Mouse (Mus musculus) embryonic stem cell, embryonic (primary cell): ENCODE results near the gene Hpn.

Source experiments
- CTCF ChIA-PET, 4 experiments: fragments of 300-600 bp in 2 of 4; fragments of 350-600 bp in 2 of 4; sonication (Branson Sonifier 250); formaldehyde crosslinking; loops; one replicate each; lab custom pipeline; 2022; ENCODE audit warnings: inconsistent platforms in 2 of 4; lab: Charles Lee
- POLR2A ChIA-PET, 4 experiments: fragments of 300-600 bp in 2 of 4; fragments of 350-600 bp in 2 of 4; sonication (Branson Sonifier 250); formaldehyde crosslinking; loops; one replicate each; lab custom pipeline; 2022; ENCODE audit warnings: antibody characterized with exemption in 4 of 4, inconsistent platforms in 1 of 4; lab: Charles Lee

Gene Hpn

DNA sequence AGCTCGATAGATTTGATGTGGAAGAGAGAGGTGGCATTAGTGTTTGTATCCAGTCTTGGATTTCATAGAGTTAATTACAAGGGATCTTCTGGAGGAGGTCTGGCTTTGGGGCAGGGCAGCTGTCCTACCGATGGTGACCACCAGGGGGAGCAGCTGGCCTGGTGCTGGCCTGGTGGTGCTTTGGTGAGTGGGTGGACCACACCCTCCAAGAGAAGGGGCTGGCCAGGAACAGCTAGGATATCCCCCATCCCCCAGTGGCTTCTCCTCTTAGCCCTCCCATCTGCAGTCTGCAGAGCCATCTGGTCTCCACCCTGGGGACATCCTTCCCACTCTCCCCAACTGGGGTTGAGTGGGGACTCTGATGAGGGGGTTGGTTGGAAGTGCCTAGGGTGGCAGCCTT lies 56.0 kb downstream of the Hpn start, which contains the start of gene Lgi4:
Lgi4 (plus strand) TSS at position 235 of the 400 bp plus-strand sequence.
- CTCF ChIA-PET = interaction anchor here (0.7 to 5.3 kb wide), 28 partner anchors 8 to 253 kb away, joined by 3 to 38 read pairs (median 5); partner anchors contain the start of genes Fxyd3 (in 1 of the 4) and Gramd1a (in 1 of the 4)

DNA sequence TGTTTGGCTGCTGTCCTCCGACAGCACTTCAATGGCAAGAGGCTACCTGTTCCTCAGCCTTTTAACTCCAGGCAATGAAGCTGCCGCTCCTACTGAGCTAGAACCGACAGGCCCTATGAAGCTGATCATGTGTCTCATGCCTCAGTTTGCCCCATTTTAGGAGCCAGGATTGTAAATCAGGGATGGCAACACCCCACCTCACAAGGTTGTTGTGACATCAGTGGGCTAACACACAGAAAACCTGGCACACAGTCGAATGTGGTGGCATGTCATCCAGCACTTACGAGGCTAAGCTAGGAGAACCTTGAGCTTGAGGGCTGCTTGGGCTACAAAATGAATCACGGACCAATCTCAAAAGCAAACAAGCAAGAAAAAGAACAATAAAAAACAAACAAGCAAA lies 56.9 kb downstream of the Hpn start:
- ChIA-PET CTCF (interaction anchor here in 3 of 4 experiments (0.9 to 5.3 kb wide), 15 partner anchors 9 to 252 kb away, joined by 3 to 38 read pairs (median 8); partner anchors contain the start of gene Fxyd3 (in 1 of the 3)), POLR2A (interaction anchor here in 2 of 4 experiments (1.4 kb wide), 2 partner anchors 11 to 40 kb away, joined by 3 read pairs; no protein-coding TSS in a partner anchor)

More for the DNA sequence above, 56.0 kb downstream of the Hpn start, which contains the start of gene Lgi4:
- POLR2A ChIA-PET = interaction anchor here in 3 of 4 experiments (0.7 to 1.4 kb wide), 3 partner anchors 19 to 73 kb away, joined by 3 to 4 read pairs (median 3); no protein-coding TSS in a partner anchor

GRCm38 (mm10) chr7:31057730-31058129 lies 57.4 kb downstream of the Hpn start:
- ChIA-PET POLR2A (interaction anchor here in 2 of 4 experiments (1.0 to 1.4 kb wide), 2 partner anchors 12 to 14 kb away, joined by 3 read pairs; no protein-coding TSS in a partner anchor), CTCF (interaction anchor here in 3 of 4 experiments (1.0 to 5.3 kb wide), 7 partner anchors 10 to 119 kb away, joined by 3 to 38 read pairs (median 9); partner anchors contain the start of gene Fxyd3 (in 1 of the 3))

GRCm38 (mm10) chr7:31057071-31057470 lies 58.0 kb downstream of the Hpn start, which contains the start of gene Fxyd1:
TSS of gene Fxyd1 (minus strand) at chr7:31057199.
- ChIA-PET CTCF (interaction anchor here (0.5 to 5.3 kb wide), 7 partner anchors 10 to 195 kb away, joined by 3 to 38 read pairs (median 4); partner anchors contain the start of gene Fxyd3 (in 1 of the 4)), POLR2A (interaction anchor here in 2 of 4 experiments (1.0 to 1.4 kb wide), 3 partner anchors 13 to 83 kb away, joined by 3 read pairs; no protein-coding TSS in a partner anchor)

DNA sequence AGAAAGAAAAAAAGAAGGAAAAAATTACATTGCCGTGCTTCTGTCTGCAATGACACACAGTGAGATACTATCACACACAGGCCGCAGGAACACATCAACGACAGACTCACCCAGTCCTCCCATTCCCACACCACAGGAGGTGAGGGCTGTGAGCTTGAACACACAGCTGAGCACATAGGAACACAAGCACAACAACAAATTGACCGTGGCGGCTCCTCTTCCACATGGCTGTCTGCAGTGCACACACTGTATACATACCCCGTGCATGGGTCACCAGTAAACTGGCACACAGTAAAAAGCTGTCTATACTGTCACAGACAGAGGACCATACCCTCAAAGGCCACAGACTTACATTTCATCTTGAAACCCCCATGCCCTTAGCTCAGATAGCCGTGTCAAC lies 58.6 kb downstream of the Hpn start:
- POLR2A ChIA-PET = interaction anchor here in 2 of 4 experiments (0.7 to 1.0 kb wide), 3 partner anchors 11 to 82 kb away, joined by 3 read pairs; no protein-coding TSS in a partner anchor
- CTCF ChIA-PET = interaction anchor here (0.6 to 5.3 kb wide), 6 partner anchors 21 to 89 kb away, joined by 3 to 38 read pairs (median 4); partner anchors contain the start of gene Fxyd3 (in 1 of the 4)

DNA sequence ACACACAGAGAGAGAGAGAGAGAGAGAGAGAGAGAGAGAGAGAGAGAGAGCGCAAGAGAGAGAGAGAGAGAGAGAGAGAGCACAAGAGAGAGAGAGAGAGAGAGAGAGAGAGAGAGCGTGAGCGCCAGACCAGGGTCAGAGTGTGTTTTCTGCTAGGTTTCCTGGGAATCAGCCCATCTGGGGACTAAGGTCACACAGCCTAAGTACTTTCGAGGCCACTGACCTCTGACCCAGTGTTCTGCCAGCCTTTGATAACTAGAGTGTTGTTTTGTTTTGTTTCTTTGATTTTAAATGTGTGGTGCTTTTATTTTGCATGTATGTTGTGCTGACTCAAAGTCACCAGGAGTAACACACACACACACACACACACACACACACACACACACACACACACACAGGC lies 59.2 kb downstream of the Hpn start:
- POLR2A ChIA-PET = no interaction called here
- CTCF ChIA-PET = interaction anchor here in 2 of 4 experiments (0.6 to 1.8 kb wide), 4 partner anchors 22 to 106 kb away, joined by 3 to 5 read pairs (median 4); no protein-coding TSS in a partner anchor

DNA sequence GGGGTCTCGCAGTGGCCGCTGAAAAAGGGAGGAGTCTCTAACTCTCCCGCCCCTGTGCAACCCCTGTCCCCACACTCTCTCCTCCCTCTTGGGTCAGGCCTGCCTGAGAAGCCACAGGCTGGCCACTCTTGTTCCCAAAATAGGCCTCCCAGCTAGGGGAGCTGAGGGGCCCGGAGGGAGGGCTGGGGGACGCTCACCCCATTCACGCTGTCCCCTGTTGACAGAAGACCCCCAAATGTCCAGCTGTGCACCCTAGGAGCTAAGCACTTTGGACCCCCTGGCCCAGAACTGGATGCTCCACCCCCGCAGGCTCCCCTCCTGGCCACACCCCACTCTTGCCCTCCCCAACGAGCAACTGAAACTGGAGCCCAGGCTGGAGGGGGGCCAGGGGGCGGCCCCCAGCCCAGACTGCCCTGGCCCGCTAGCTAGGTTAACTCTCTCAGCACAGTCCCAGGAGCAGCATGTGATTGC lies 59.7 kb downstream of the Hpn start:
- ChIA-PET POLR2A (interaction anchor here in 2 of 4 experiments (0.5 to 1.1 kb wide), 2 partner anchors 62 to 142 kb away, joined by 3 to 4 read pairs; no protein-coding TSS in a partner anchor), CTCF (interaction anchor here in 2 of 4 experiments (0.6 to 1.8 kb wide), 5 partner anchors 23 to 107 kb away, joined by 3 to 5 read pairs (median 4); no protein-coding TSS in a partner anchor)

DNA sequence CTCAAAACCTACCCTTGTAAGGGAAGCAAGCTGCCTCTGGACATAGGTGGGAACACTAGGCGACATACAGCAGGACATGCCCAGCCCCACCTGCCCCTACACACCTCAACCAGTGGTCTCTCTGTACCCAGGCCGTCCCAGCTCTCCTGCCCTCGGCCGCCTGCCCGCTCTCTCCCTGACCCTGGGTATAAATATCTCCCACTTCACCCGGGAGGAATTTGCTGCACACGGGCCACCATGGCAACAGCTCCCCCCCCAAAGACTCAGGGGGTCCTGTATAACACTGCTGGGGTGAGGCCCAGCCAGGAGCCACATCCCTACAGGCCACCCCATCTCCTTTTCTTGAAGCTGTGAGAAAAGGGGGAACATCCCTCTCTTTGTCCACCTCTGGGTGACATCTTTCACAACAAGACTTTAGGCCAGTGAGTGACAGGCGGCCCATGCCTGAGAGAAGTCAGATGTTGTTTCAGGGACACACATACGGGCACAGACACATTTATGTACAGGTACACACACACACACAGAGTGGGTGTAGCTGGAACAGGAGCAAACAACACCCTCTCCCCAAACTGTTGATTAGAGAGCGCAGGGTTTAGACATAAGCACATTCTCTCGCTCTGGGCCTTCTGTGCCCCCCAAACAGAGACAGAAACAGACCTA lies 60.3 kb downstream of the Hpn start:
- POLR2A ChIA-PET = interaction anchor here in 2 of 4 experiments (0.5 to 2.0 kb wide), 3 partner anchors 13 to 141 kb away, joined by 3 to 5 read pairs (median 4); partner anchors contain the start of gene Fxyd5 (in 1 of the 2)
- CTCF ChIA-PET = interaction anchor here in 2 of 4 experiments (0.6 to 1.8 kb wide), 5 partner anchors 23 to 107 kb away, joined by 3 to 5 read pairs (median 4); no protein-coding TSS in a partner anchor

DNA sequence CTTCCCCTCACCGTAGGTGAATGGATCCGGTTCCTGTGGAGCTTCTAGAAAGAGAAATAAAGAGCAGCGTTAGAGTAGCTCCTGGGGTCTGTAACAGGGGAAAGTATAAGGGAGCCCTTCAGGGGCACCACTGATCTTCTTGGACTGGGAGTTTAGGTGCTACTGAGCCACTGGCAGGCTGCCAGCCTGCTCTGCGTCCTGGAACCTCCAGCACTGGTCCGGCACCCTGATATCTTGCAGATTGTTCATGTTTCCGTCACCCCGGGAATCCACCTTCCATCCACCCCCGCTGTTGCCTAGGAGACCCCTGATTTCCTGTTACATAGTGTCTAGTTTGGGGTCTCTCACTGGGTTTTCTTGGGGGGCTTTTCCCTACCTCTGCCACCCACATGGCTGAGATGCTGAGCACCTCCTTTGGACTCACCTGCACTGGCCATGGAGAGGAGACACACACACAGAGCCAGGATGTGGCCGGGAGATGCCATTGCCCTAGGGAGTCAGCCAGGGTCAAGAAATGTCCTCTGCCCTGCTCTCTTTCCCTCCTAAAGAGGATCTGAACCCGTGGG lies 61.1 kb downstream of the Hpn start:
- ChIA-PET POLR2A (interaction anchor here in 2 of 4 experiments (0.7 to 2.0 kb wide), 4 partner anchors 12 to 293 kb away, joined by 3 to 8 read pairs (median 4); partner anchors contain the start of gene Fxyd5 (in 1 of the 2)), CTCF (interaction anchor here in 2 of 4 experiments (1.0 to 3.5 kb wide), 6 partner anchors 12 to 44 kb away, joined by 3 to 15 read pairs (median 9); partner anchors contain the start of gene Fxyd5 (in 1 of the 2))

GRCm38 (mm10) chr7:31052636-31053434 lies 62.3 kb downstream of the Hpn start:
- ChIA-PET POLR2A (interaction anchor here (0.5 to 2.0 kb wide), 13 partner anchors 9 to 485 kb away, joined by 3 to 5 read pairs (median 3); partner anchors contain the start of genes Fam187b (in 1 of the 4), Fxyd5 (in 1 of the 4) and Haus5 (in 1 of the 4)), CTCF (interaction anchor here (0.6 to 3.5 kb wide), 27 partner anchors 10 to 731 kb away, joined by 3 to 15 read pairs (median 4); partner anchors contain the start of genes E130208F15Rik (in 1 of the 4), Fam187b (in 1 of the 4) and Fxyd5 (in 1 of the 4))

DNA sequence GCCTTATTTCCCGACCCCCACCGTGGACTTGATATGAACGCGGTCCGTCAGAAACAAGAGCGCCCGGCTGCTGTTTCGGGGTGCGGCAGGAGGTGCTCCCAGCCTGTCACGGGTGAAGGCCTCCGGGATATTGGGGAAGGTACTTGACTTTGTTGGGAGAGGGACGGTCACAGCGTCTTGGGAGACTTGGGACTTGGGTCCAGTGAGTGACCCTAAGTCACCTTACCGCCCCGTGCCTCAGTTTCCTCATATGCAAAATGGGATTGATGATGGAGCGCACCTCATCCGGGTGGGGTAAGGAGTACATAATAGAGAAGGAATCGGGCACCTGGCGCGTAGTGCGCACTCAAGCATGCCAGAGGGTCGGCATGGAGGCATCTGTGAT lies 62.8 kb downstream of the Hpn start:
- POLR2A ChIA-PET = interaction anchor here (0.5 to 1.1 kb wide), 10 partner anchors 11 to 485 kb away, joined by 3 to 5 read pairs (median 3); partner anchors contain the start of genes Fam187b (in 1 of the 4) and Haus5 (in 1 of the 4)

GRCm38 (mm10) chr7:31051321-31052021 lies 63.6 kb downstream of the Hpn start, which contains the start of gene Fxyd7:
TSS of gene Fxyd7 (minus strand) at chr7:31051467.
- ChIA-PET POLR2A (interaction anchor here in 2 of 4 experiments (0.5 to 0.9 kb wide), 4 partner anchors 16 to 382 kb away, joined by 3 to 4 read pairs (median 4); no protein-coding TSS in a partner anchor), CTCF (interaction anchor here in 3 of 4 experiments (0.6 to 3.5 kb wide), 14 partner anchors 9 to 105 kb away, joined by 3 to 15 read pairs (median 3); no protein-coding TSS in a partner anchor)

More for the DNA sequence above, 62.8 kb downstream of the Hpn start:
- CTCF ChIA-PET = interaction anchor here (0.6 to 3.5 kb wide), 24 partner anchors 10 to 731 kb away, joined by 3 to 15 read pairs (median 4); partner anchors contain the start of genes E130208F15Rik (in 1 of the 4) and Fam187b (in 1 of the 4)

DNA sequence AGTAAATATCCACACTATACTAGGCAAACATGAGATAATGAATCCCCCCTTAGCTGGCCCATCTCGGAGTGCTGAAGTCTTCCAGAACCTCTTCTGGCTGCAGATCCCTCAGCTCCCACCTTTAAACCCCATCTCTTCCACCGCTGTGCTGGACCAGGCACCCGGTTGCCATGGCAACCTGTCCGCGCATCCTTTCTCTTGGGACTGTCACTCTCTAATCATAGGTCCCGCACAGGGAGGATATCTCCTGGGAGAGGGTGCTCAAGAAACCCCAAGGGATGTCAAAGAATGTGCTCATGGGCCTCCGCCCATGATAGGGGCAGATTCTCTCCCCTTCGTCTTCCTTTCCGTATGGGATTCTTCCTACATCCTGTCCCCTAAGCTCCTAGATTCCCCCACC lies 64.2 kb downstream of the Hpn start:
- POLR2A ChIA-PET = interaction anchor here in 2 of 4 experiments (0.5 to 0.9 kb wide), 3 partner anchors 16 to 382 kb away, joined by 3 to 4 read pairs (median 4); no protein-coding TSS in a partner anchor
- CTCF ChIA-PET = interaction anchor here in 2 of 4 experiments (0.7 to 3.5 kb wide), 7 partner anchors 9 to 106 kb away, joined by 3 to 11 read pairs (median 3); no protein-coding TSS in a partner anchor

GRCm38 (mm10) chr7:31050487-31050886 lies 64.6 kb downstream of the Hpn start:
- CTCF ChIA-PET = interaction anchor here in 2 of 4 experiments (0.7 to 3.5 kb wide), 7 partner anchors 9 to 106 kb away, joined by 3 to 11 read pairs (median 3); partner anchors contain the start of gene Lgi4 (in 1 of the 2)

DNA sequence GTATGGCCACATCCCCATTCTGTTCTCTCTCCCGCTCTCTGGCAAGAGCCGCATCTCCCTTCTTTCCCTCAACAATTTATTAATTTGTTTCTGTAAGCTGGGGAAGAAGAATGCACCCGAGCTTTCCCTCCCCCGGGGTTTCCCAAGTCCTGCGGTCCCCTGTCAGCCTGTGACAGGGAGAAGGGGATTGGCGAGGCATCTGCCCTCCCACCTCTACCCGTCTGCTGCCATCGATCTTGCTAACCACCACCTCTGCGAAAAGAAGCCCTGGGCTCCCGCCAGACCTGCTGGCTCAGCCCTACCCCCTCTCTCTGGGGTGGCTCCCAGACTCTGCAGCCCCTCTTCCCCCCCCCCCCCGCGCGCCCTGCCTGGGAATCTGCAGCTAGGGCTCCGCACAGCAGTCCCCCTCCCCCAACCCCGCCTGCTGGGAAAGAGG lies 65.2 kb downstream of the Hpn start:
- POLR2A ChIA-PET = interaction anchor here in 1 of 4 experiments (0.8 kb wide), 1 partner anchor 15 kb away, joined by 3 read pairs; no protein-coding TSS in a partner anchor
- CTCF ChIA-PET = interaction anchor here in 1 of 4 experiments (1.0 to 1.3 kb wide), 3 partner anchors 8 to 35 kb away, joined by 3 to 6 read pairs (median 5); partner anchors contain the start of gene Lgi4

More at GRCm38 (mm10) chr7:31050487-31050886, 64.6 kb downstream of the Hpn start:
- POLR2A ChIA-PET = interaction anchor here in 1 of 4 experiments (0.9 kb wide), 1 partner anchor 17 kb away, joined by 3 read pairs; no protein-coding TSS in a partner anchor
